Mouse (Mus musculus) testis, adult 2 months (tissue): ENCODE results near the gene Nle1.

ENCODE experiments used
- CTCF ChIP-seq: fragments of 200-500 bp; IDR thresholded peaks from 2 replicates; pipeline ENCODE4 v1.5.1; 2012; ENCODE audit warnings: low read depth, mild to moderate bottlenecking, inconsistent platforms, low read length, moderate library complexity; ENCODE audit not compliant: control insufficient read depth, insufficient read depth, insufficient replicate concordance
- POLR2A ChIP-seq: fragments of 200-500 bp; IDR thresholded peaks from 2 replicates; pipeline ENCODE4 v1.6.1; 2012; ENCODE audit warnings: low read depth, mild to moderate bottlenecking, inconsistent platforms, low read length, moderate library complexity; ENCODE audit not compliant: control insufficient read depth

DNA sequence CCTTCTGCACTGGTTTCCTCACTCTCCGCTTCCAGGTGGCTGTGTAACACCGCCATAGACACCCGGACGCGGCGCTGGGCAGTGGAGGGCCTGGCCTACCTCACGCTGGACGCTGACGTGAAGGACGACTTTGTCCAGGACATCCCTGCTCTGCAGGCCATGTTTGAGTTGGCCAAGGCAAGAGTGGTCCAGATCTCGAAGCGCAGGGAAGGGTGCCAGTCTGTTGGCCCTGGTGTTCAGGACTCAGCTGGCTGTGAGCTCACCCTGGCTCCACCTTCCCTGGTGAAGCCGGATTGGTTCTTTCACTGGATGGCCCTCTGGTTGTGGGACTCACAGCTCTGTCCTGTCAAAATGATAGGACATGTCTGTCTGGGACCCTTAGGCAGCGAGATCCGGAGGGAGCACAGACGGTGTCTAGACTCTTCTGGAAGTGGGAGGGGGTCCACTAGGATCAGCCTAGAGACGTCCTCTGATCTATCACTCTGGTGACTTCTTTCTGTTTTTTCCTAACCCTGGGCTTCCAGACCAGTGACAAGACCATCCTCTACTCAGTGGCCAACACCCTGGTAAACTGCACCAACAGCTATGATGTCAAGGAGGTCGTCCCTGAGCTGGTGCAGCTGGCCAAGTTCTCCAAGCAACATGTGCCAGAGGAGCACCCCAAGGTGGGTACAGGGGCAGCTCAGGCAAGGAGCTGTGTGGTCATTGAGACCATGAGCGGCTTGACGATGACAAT, 20.9 kb upstream of the Nle1 start:
- TF ChIP-seq POLR2A (no peak), CTCF (no peak)
